Mouse (Mus musculus): Measurements from ENCODE around the gene Urgcp. TPM values are rescaled to one million over a fixed set of nuclear protein-coding genes. Genes with fewer than 3 reads are reported as not detected.
"Not testable (repeated sequence)": the region's sequence is repeated elsewhere in the genome, so short reads cannot be mapped to it uniquely, and the experiment has no call there.

Urgcp gene
- total RNA-seq (2021), result 10 to 100 TPM; 56.7 to 68.6 TPM

DNA sequence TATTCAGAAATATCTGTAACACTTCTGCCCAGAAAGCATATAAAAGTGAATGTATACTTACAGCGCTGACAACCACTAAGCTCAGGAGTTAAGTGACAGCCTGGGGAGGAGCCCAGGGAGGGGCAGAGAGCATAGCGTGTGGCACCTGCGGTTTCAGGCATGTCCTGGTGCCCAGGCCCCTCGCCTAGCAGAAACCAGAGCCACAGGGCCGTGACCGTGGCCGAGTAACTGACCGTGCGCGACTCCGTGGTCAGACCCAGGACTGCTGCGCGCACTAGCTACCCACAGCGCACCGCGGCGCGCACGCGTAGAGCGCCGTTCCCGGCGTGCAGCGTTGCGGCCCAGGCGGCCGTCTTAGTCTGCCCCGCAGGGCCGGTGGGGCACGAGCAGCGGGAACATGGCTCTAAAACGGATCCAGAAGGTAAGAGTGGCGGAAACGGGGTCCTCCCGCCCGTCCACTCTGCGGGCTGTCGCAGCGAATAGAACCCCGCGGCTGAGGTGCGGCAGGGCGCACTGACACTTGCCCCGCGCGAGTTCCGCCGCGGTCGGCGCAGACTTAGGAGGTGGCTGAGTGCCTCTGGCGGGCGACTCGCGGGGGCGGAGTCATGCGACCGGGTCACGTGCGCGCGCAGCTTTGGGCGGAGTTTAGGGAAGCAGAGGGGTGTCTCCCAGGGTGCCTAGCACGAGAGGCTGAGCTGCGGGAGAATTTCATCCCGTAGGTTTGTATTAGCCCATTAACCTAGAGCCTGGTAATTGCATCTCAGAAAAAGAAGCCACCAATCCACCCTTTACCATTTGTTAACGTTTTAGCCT is at the start of gene Urgcp:
TSS of gene Urgcp (minus strand) at position 557 of the 813 bp plus-strand sequence.
- peak; percentile 90 for DNase-seq (ENCODE audit: low spot score)
- intact Hi-C loops (cut with DNase I), result loop anchor here (2.0 to 5.0 kb wide), 3 partner anchors 21 to 55 kb away; partner anchors contain the start of gene Dbnl

DNA sequence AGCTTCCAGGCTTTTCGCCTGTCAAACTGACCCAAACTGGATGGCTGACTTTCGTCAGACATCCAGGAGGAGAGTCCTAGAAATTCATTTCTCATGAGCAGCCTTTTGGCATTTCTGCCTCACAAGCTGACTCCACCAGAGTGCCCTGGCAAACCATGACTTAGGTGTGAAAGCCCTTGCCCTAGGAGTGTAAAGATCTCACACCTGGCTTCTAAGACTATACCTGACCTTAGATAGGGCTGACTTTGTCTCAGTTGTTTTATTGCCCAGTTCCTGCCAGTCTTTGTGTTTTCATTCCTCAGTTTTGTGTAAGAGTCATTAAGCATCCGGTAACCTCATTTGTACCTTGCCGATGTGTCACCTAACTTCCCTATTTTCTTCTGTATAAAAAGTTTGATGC is 47.3 kb upstream of the Urgcp start:
- intact Hi-C loops (cut with DNase I); DNase-seq (ENCODE audit: low spot score): not testable (repeated sequence)

DNA sequence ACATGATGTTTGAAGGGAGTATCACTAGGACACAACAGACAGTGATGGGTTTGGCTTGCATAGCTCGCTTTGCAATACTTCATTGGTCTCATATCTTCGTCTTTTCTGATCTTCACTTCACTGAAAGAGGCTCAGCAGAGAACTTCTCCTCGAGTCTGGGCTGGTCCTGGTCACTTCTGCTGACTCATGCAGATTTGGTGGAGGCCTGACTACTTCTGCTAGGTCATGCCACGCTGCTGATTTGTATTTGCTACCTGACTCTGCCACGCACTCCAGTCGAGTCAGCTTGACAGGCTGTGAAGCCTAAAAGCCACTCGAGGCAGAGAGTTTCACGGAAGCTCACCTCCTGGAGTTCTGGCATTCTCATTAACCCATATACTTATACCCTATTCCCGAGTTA is 45.8 kb upstream of the Urgcp start:
- intact Hi-C loops (cut with DNase I), result no loop called here

DNA sequence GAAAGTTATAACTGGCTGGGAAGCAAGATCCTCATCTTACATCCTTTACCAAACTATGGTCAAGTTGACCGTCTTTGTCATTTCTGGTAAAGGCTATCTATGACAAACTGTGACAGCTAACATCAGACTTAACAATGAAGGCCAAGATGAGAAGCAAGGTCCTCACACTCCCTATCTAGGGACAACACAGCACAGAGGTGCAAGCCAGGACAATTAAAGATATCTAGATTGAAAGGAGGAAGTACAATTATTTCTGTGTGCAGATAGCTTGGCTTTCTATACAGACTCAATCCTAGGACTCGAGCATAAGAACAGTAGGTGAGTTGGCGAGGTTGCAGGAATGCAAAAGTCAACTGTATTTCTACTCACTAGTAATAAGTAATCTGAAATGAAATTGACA is 43.5 kb upstream of the Urgcp start:
- DNase-seq (ENCODE audit: low spot score), result no peak
- intact Hi-C loops (cut with DNase I), result no loop called here

More for the DNA sequence above, 45.8 kb upstream of the Urgcp start:
- DNase-seq (ENCODE audit: low spot score), result no peak

DNA sequence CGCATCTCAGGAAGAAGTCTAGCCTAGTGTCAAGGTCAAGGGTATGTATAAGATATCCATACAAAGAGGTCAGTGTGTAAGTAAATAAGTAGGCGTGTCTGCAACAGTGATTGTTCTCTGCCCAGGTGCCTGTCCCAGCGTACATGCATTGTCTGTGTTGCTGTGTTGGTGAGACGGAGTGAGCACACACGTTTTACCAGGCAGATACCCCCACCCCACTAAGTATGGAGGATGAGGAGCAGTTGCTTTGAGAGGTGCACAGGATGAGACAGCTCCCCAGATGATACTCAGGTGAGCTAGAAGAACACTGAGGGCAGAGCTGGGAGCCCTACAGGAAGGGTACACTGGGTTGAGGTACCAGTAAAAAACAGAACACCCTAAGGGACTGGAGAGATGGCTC is 42.0 kb upstream of the Urgcp start:
- DNase-seq (ENCODE audit: low spot score), result no peak
- intact Hi-C loops (cut with DNase I), result no loop called here

DNA sequence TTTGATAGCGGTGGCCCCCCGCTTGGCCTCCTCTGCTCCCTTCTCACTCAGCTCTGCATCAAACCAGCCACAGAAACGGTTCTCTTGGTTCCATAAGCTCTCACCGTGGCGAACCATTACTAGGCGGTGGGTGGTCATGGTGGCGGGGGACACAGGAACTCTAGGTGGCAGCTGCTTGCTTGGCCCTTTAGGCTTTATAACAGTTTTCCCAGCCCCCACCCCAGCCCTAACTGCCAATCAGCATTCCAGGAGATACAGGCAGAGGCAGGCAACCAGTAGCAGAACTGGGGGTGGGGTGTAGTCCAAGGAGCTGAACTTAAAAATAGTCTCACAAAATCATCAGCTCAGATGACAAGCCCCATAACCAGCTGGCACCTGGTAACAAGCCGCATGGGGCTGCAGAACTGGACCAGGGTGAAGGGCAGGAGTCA is 41.4 kb upstream of the Urgcp start, which contains the start of gene Pgam2:
TSS of gene Pgam2 (minus strand) at position 183 of the 431 bp plus-strand sequence.
- DNase-seq (ENCODE audit: low spot score), result peak; percentile 27
- intact Hi-C loops (cut with DNase I), result no loop called here

DNA sequence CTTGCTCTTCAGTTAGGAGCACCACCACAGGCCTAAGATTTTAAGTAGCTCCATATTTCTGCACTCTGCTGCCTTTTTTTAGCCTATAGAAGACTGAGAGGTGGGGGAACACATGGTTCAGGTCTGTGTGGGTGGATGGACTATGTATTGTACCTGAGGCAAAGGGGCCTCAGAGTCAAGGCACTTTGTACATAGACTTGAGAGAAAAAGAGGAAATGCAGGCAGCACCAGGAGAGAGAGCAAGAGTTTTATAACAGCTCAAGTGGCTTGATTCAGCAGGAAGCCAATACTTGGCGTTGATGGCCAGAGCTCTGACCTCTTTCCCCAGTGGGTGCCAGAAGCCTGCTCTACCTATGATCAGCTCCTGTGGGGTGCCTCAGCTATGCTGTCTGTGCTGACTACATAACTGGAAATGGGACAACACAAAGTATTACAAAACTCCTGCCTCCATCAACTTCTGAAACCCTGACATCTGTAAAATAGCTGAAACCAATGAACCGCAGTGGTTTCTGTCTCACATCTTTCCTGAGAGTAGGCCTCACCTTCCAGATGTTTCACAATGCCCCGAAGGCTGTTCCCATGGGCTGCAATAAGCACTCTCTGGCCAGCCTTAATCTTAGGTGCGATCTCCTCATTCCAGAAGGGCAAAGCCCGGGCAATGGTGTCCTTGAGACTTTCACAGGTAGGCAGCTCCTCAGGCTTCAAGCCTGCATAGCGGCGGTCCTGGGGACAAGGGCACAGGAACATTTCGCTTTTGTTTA is 40.5 kb upstream of the Urgcp start:
- intact Hi-C loops (cut with DNase I), result no loop called here
- no peak for DNase-seq (ENCODE audit: low spot score)

DNA sequence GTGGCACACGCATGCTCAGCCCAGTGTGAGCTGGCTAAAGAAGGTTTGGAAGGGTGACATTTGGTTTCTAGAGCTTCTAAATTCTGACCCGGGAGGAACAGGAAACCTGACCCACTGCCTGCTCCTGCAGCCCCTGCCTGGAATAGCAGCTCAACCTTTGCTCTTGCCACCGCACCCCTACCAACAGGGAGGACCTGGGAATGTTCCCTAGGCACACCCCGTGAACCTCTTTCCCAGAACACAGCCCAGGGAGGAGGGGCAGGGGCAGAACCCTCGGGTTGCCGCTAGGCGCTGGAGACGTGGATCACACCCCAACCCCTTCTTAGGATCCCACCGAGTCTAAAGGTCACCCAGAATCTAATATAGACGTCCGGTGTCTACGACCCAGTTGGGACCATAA is 39.8 kb upstream of the Urgcp start:
- DNase-seq (ENCODE audit: low spot score), result no peak
- intact Hi-C loops (cut with DNase I), result no loop called here

DNA sequence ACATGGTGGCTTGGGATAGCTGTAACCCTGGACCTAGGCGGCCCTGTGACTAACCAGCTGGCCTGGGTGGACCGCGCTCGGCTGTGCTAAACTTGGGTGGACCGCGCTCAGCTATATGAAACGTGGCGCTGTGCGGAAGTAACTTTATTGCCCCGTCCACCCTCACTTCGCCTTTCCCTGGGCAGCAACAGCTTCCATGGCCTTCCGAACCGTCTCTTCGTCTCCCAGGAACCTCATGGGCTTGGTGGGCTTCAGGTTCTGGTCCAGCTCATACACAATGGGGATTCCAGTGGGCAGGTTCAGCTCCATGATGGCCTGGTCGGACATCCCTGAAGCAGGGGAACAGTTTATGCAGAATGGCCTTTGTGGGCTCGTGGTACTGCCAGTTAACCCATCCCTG is 39.3 kb upstream of the Urgcp start:
- DNase-seq (ENCODE audit: low spot score), result no peak
- intact Hi-C loops (cut with DNase I), result no loop called here

DNA sequence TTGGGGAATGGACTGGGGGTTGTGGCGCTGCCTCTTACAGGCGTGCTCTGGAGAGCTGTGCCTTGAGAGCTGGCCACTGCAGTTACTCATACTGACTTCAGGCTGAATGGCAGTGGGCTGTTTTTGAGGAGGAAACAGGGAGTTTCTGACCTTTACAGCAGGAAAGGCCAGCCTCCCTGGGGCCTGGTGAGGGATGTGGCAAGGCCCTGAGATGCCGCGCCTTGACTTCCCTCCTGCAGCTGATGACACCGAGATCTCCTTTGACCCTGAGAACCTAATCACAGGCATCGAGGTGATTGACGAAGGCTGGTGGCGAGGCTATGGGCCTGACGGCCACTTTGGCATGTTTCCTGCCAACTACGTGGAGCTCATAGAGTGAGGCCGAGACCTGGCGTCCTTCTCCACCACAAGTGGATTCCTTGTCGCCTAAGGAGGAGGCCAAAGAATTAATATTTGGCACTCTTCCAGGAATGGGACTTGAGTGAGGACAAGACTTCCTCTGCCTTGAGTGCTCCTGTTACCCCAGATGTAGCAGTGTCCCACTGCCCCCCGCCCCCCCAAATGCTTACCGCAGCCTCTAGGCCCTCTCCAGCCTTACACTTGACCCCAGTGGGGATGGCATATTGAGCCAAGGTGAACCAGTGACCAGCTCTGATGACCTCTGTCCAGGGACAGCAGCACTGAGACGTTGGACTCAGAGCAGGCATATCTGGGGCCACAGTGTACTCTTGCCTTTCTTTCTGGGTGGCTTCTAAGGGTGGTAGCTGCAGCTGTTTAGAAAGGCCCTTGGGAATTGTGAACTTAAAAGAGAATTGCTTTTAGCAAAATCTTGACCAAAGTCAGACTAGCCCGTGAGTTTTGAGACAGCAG is 37.7 kb upstream of the Urgcp start:
- intact Hi-C loops (cut with DNase I), result no loop called here

DNA sequence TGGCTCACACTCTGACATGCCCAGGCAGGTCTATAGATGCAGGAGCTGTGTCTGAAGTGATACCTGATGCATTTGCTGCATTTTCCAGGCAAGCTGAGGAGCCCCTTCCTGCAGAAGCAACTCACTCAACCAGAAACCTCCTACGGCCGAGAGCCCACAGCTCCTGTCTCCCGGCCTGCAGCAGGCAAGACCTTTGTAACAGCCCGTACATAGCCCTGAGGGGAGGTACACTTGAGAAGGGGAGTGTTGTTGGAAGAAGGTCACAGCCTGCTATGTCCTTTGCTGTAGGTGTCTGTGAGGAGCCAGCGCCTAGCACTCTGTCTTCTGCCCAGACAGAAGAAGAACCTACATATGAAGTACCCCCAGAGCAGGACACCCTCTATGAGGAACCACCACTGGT is 35.8 kb upstream of the Urgcp start:
- intact Hi-C loops (cut with DNase I), result no loop called here
- no peak for DNase-seq (ENCODE audit: low spot score)

More for the DNA sequence above, 37.7 kb upstream of the Urgcp start:
- no peak for DNase-seq (ENCODE audit: low spot score)

DNA sequence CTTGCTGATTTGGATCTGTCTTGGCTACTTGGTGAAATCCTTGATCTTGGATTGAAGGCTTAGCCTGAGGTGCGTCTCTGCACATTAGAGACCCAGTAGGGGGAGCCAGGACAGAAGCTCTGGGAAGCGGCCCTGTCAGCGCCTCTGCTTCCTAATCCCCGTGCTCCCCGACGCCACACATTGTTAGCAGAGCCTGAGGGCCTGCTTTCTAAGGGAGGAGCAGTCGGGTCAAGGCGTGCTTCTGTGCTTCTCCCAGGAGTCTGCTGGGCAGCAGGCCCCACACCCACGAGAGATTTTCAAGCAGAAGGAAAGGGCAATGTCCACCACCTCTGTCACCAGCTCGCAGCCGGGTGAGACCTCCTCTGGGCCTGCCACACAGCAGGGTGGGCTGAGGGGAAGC is 35.2 kb upstream of the Urgcp start:
- intact Hi-C loops (cut with DNase I), result no loop called here
- no peak for DNase-seq (ENCODE audit: low spot score)

DNA sequence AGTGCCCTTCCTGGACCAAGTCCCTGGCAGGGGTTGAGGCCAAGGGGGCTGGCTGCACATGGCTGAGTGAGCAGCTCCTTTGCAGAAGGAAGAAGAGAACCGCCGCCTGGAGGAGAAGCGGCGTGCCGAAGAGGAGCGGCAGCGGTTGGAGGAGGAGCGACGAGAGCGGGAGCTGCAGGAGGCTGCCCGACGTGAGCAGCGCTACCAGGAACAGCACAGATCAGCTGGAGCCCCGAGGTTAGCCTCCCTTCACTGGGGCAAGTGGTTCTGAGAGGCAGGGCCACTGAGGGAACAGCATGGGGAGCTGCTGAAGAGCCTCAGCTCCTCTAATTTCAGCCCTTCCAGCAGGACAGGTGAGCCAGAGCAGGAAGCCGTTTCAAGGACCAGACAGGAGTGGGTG is 34.8 kb upstream of the Urgcp start:
- DNase-seq (ENCODE audit: low spot score), result no peak
- intact Hi-C loops (cut with DNase I), result no loop called here

DNA sequence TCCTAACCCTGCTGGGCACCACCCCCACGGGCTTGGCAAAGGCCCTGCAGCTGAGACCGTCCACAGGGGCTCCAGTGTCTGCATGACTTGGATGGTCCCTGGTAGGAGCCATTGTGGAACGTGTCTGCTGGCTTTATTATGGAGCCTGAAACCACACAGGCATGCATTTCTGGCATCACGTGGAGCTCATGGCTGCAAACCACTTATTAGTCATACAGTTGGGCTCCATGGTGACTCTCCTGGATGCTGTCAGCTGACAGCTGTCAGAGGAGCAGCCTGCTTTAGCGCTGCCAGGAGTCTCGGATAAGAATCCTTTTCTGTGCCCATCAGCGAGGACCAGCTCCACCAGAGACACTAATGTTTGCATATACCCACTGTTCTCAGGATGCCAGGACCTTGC is 33.5 kb upstream of the Urgcp start:
- no peak for DNase-seq (ENCODE audit: low spot score)
- intact Hi-C loops (cut with DNase I), result no loop called here

DNA sequence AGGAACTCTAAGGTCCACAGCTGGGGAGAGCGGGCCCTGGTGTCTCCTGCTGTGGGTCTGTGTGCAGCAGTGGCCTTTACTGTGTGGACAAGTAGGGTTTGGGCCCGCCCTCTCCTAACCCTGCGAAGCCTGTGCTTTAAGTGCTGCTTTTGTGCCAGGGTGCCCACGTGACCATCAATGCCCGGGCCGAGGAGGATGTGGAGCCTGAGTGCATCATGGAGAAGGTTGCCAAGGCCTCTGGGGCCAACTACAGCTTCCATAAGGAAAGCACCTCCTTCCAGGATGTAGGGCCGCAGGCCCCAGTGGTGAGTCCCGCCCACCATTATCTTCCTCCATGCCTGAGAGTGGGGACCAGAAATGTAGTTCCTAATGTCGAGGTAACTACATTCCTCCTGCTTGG is 33.1 kb upstream of the Urgcp start:
- intact Hi-C loops (cut with DNase I), result no loop called here
- no peak for DNase-seq (ENCODE audit: low spot score)

DNA sequence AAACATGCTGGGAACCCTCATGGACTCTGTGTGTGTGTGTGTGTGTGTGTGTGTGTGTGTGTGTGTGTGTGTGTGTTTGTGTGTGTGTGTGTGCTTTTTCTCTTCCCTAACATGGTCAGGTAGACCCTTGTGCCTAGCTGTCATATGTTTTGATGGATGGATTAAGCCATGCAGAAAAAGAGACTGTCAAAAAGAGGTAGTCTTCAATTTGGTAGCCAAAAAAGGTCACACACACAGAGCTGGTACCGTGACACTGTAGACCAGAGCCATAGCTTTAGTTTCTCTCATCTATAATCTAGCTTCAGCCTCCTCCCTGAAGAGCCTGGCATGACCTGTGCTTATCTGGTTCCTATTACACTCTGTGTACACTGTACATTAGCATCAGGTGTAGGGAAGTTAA is 28.3 kb upstream of the Urgcp start:
- intact Hi-C loops (cut with DNase I), result no loop called here
- no peak for DNase-seq (ENCODE audit: low spot score)

DNA sequence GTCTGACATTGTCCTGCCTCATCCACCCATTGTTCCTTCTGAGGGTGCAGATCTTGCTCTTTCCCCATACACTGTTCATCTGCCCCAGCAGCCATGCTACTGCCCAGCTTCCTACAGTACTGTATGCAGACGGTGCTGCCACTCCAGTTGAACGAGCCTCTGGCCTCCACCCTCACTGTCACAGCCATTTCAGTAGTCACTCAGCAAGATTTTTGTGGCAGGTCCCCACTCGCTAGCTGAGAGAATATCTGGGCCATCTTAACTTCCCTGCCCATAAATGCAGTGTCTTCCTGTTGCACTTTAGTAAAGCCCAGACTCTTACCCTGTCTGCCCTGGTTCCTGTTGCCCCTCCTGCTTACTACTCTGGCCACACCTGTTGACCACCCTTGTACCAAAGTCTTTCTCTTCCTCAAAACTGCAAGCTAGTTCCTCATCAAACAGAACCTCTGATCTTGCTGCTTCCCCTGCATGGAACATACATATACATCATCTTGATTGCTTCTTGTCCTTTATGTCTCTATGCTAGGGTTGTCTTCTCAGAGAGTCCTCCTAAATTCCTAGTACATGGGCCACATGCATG is 27.7 kb upstream of the Urgcp start:
- intact Hi-C loops (cut with DNase I), result loop anchor here (2.0 to 5.0 kb wide), 3 partner anchors 29 to 97 kb away; partner anchors contain the start of gene Polm
- DNase-seq (ENCODE audit: low spot score), result no peak

DNA sequence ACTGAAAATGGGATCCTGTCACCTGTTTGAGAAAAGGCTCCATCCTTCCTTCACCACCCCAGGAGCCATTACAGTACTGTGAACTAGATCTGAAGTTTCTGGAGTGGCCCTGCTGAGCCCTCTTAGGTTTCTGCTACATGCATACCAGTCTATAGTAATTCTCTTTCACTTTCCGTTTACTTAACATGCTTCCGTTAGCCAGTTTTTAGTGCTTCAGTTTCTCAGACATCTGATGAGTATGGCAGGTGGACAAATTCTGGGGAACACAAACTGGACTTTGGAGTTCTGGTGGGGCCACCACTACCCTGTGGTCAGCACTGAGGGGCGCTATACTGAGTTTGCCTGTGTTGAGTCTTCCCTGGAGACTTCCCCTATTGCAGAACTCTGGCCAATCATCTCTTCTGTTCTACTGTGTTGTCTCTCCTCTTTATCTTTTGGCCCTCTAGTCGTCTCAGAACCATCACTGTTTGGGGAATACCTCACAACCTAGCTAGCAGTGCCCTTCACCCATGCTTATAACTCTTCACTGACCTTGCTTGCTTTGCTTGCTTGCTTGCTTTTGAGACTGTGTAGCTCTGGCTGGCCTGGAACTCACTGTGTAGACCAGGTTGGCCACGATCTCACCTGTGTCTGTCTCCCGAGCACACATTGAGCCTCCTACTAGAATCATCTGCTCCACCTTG is 27.0 kb upstream of the Urgcp start:
- intact Hi-C loops (cut with DNase I), result loop anchor here (2.0 to 5.0 kb wide), 3 partner anchors 28 to 98 kb away; partner anchors contain the start of gene Polm
- DNase-seq (ENCODE audit: low spot score), result no peak
